Mouse (Mus musculus): Measurements from ENCODE around the gene Mfsd14b.

The Mfsd14b gene

DNA sequence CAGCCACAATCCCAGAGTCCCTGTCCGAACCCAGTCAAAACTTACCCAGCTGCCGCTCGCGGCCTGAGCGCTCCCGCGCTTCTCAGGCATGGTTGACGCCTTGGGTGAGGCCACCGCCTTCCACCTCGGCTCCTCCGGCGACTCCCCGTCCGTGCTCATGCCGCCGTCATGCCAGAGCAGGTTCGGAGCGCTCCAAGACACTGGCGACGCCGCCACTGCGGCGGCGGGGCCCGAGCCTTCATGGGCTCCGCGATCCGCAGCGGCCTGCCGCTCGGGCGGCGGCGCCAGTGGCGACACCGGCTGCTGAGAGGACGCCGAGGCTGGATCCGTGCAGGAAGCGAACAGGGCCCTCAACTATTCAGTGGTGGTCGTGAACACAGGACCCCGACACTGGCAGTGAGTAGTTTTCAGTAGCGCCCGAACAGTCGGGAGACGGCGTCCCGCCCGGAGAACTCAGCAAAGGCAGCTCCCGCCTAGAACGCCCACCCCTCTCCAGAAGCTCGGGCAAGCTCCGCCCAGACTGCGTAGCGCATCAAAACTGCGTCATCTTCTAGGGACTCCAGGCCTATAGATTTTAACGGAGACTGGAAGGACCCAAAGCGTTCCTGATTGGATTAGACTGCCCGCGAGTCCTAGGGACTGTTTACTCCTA is at the start of gene Mfsd14b:
TSS of gene Mfsd14b (minus strand) at position 517 of the 652 bp plus-strand sequence.
- DNase-seq (ENCODE audit: low read depth) = peak; percentile 90

- DNase-seq (ENCODE audit: low read depth) = no peak
These were observed 37.2 kb upstream of the Mfsd14b start, which contains the start of gene Olfr466 for GRCm38 (mm10) chr13:65149940-65150339. Gene Olfr466, plus strand, starts transcription at chr13:65150240.

GRCm38 (mm10) chr13:65137789-65138188 is 25.0 kb upstream of the Mfsd14b start, which contains the start of gene Olfr465-ps1:
Gene Olfr465-ps1, plus strand, starts transcription at chr13:65138089.
- no peak for DNase-seq (ENCODE audit: low read depth)

DNA sequence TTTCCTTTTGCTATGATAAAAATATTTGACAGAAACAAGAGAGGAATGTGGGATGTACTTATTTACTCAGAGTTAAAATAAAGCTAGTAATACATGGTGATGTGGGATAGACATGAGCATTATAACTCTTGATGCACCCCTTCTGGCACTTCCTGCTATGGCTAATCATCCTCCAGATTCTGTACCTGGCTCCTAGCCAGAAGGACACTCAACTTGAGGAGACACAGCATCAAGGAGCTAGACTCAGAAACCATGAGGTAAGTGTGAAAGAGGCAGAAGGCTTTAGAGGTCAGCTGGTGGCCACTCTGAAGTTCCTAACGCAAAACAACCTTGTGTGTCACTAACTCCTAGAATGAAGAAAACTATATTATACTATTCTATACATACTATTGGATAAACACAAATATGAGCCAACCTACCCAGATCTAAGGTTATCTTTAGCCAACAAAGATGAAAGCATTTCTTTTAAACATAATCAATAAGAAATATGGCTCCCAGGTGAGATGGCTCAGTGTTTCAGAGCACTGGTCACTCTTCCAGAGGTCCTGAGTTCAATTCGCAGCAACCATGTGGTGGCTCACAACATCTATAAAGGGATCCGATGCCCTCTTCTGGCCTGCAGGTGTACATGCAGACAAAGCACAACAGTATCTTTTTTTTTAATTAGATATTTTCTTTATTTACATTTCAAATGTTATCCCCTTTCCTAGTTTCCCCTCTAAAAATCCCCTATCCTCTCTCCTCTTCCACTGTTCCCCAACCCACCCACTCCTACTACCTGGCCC is 14.5 kb upstream of the Mfsd14b start:
- DNase-seq (ENCODE audit: low read depth) = no peak

GRCm38 (mm10) chr13:65122111-65122510 is 9.3 kb upstream of the Mfsd14b start:
- DNase-seq (ENCODE audit: low read depth) = peak; percentile 56

GRCm38 (mm10) chr13:65120984-65121383 is 8.2 kb upstream of the Mfsd14b start:
- DNase-seq (ENCODE audit: low read depth) = no peak

- no peak for DNase-seq (ENCODE audit: low read depth)
These were observed 464 bp upstream of the Mfsd14b start for GRCm38 (mm10) chr13:65113239-65113638.

- DNase-seq (ENCODE audit: low read depth) = no peak
These were observed 814 bp downstream of the Mfsd14b start for GRCm38 (mm10) chr13:65111961-65112360.

DNA sequence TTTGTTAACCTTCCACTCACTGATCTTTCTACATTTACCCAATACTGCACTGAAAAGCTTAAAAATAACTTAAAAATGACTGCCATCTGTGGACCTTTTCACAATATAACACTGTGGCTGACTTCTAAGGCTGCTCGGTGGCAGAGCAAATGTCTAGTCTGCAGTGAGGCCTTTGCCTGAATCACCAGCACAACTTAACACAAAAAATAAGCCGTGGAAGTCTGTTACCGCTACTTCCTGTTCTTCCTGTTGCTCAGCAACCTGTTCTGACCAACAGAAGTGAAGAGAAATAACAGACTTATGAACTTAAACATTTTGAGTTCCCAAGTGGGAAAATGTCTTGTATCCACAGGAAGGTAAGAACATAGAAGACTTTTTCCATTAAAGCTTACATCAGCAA is 11.5 kb downstream of the Mfsd14b start:
- no peak for DNase-seq (ENCODE audit: low read depth)

DNA sequence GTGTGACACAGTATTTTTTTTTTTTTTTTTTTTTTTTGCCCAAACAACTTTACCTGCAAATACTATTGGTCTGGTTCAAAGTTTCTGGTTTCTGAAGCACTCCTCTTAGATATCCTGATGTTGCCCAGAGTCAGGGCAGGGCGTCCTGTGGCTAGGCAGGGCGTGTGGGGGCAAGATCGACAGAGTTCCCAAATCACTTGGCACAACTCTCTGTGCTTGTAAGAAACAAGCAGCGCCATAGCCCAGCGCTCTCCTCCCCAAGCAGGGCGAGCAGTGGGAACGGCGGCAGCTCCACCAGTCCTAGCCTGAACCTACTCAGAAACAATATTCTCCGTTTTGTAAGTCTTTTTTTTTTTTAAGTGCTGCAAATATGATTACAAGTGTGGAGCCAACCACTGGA is 12.1 kb downstream of the Mfsd14b start:
- no peak for DNase-seq (ENCODE audit: low read depth)

- DNase-seq (ENCODE audit: low read depth) = no peak
These were observed 15.8 kb downstream of the Mfsd14b start for GRCm38 (mm10) chr13:65097018-65097417.

DNA sequence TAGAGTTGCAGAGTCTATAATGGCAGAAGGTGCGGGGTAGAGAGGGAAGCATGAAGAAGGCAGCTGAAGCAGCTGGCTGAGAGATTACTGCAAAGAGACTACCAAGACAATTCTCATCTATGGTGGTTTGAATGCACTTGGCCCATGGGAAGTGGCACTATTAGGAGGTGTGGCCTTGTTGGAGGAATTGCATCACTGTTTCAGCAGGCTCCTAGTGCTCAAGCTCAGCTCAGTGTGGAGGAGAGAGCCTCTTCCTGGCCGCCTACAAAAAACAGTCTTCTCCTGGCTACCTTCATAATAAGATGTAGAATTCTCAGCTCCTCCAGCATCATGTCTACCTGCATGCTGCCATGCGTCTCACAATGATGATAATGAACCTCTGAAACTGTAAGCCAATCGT is 16.9 kb downstream of the Mfsd14b start:
- no peak for DNase-seq (ENCODE audit: low read depth)

GRCm38 (mm10) chr13:65069969-65070368 is 42.8 kb downstream of the Mfsd14b start:
- no peak for DNase-seq (ENCODE audit: low read depth)

DNA sequence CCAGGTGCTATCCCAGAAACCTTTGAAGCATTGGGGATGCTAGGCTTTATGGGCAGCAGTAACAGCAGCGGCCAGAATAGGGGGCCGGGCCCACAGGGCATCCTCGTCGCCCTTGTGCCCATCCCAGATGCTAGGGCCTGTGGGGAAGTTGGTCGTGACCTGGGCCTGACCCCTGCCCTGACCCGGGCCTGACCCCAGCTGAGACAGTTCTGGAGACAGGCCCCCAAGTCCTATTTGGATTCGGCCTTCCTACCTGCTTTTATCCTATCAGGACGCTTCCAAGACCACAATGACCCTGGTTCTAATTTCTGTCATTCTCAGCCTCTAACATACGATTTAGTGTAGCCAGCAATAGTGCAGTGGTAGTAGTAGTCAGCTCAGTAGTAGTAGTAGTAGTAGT is 60.1 kb downstream of the Mfsd14b start, which contains the start of gene Prss47:
TSS of gene Prss47 (minus strand) at position 101 of the 400 bp plus-strand sequence.
- DNase-seq (ENCODE audit: low read depth) = no peak

GRCm38 (mm10) chr13:65035057-65035456 is 77.7 kb downstream of the Mfsd14b start:
- no peak for DNase-seq (ENCODE audit: low read depth)

DNA sequence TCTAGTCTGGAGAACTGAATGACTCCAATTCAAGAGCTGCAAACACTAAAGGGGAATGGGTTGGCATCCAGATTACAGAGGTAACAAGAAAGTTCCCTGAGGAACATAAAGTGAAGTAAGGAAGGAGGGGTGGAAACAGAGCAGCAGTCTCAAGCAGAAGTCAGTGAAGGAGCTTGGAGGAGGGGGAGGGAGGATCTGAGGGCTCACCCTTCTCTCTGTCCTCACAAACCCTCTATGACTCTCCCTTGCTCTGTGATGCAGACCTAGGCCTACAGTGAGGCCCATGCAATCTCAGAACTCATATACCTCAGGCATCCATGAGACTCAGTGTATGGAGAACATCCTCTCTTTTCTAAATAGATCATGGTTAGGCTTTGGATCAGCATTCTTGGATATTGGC is 80.0 kb downstream of the Mfsd14b start, which contains the start of gene Spata31d1c:
TSS of gene Spata31d1c (plus strand) at position 301 of the 400 bp plus-strand sequence.
- DNase-seq (ENCODE audit: low read depth) = no peak

Measured in c-Kit-positive CD71-positive TER-119-negative erythroid progenitor cells, embryonic 14.5 days (primary cell).